Mouse (Mus musculus) layer of hippocampus, postnatal 36 days (tissue): Measurements from ENCODE around the gene Papss1. TPM values are rescaled to one million over a fixed set of nuclear protein-coding genes. Genes with fewer than 3 reads are reported as not detected.

Experiments used
- DNase-seq, 2 experiments: peaks; one replicate each; pipeline ENCODE4 v3.0.0; 2022
- total RNA-seq, 2 experiments: library from RNA; stranded (reverse); gene quantifications; 2 replicates each; pipeline ENCODE4 v1.2.3; 2021

The Papss1 gene
- total RNA-seq, 2 experiments from 2014 or later = 72.0 to 74.3 TPM

DNA sequence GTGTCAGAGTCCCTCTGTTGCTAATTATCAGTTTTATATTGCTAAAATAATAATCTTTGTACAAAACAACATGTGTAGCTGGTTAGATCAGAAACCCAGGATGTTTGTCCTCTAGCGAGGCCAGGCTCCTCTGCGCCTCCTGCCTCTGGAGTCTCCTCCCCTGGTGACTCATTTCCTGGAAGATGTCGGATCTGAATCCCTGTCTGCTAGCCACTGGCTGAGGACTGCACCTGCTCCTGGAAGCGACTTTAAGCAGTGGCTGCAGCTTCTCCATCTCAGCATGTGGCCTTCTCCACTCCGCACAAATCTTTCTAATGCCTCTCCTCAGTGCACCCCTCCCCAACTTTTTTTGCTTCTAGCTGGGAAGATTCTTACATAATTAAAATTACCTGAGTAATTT, 71.6 kb downstream of the Papss1 start:
- DNase-seq = no peak

DNA sequence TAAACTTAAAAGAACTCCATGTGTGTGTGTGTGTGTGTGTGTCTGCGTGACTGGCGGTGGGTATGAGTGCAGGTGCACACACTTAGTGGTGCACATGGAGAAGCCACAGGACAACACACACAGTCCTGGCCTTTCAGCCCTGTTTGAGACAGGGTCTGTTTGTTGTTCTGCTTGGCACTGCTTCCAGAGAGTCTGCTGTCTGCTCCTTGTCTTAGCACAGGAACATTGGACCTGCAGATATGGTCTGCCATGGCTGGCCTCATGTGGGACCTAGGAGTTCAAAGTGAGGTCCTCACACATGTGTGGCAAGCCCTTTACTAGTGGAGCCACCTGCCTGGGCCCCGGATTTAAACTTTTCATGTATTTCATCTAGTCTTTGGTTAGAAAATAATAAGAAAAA, 72.4 kb downstream of the Papss1 start:
- DNase-seq = no peak

DNA sequence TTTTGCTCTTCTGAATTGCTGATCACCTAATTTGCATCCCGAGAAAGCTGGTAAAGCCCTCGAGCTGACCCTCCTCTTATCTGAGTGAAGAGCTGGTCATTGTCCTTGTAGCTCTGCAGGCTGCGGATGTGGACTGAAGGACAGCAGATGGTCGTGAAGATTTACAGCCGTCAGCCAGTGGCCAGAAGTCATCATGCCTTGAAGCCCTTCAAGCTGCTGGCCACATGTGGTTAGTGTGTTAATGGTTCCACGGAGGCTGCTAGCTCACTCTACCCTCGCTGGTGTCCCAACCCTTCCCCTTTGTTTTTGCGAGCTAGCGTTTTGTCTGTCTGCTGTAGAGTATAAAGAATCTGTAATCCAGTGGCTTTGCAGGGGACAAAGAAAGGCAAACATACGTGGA, 73.1 kb downstream of the Papss1 start:
- no peak for DNase-seq

DNA sequence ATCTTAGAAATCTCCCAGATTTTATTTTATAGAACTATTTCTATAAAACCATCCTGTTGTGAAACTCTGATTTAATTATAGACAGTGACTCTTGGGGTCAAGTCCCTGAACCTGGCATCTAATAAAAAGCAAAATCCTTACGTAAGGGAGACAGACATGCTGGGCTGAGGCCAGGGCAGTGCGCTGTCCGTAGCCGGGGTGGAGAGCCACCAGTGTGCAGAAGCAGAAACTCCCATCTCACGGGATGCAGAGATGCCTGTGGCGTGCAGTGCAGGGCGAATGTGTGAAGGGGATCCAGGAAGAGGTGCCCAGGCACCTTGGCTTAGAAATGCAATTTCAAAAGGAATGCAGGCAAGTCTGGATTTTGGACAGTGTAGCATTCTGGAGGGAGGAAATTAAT, 73.6 kb downstream of the Papss1 start:
- no peak for DNase-seq

DNA sequence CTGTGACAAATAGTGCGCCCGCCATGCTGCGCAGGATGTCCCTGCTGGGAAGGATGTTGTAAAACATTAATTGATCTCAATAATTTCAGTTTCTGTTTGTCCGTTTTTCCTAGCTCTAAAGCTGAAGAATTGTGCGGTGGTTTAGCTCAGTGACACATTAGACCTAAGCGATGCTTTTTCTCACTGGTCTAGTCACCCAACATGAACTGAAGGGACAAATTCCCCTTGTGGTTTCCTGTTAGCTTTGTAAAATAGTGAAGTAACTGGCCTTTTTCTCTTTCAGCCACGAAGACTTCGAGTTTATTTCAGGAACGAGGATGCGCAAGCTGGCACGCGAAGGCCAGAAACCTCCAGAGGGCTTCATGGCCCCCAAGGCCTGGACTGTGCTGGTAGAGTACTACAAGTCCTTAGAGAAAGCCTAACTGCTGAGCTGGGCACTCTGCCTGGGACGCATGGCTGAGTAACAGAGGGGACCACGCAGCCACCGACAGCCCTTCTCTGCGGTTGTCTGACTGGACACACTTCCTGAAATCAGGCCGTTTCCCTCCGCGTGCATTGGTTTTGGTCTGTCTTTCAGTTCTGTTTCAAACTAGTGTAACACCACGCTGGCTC, 78.2 kb downstream of the Papss1 start:
- DNase-seq = peak; percentile 24 to 27

DNA sequence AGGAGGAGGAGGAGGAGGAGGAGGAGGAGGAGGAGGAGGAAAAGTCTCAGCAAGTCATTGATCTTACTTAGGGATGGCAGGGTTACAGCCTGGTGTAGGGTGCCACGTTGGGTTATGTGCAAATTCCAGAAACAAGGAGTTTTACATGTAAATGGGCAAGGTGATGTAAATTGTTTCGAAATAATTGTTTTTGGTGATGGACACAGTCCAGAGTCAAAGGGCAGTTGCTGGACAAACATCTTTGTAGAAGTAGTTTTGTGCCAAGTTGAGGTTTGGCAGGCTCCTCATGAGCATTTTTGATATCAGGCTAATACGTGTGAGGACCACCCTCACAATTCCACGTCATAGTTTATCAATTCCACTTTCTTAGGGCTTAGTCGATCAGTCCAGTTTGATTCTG, 80.6 kb downstream of the Papss1 start:
- DNase-seq = no peak

DNA sequence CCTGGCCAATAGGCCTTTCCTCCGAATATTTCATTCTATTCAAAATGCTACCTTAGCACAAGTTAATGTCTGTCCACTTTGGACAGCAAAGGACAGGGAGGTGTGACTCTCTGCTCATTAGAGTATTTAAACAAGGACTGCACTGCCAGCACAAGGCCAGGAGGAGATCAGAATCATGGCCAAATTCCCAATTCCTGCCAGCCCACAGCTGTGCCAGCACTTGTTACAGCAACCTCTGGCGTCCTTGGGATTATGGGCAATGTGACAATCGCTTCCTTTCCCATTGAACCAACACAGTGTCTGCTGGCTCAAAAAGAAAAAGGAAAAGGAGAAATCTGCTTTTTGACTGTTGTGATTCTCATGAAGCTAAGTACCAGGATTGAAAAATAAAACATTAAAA, 89.8 kb downstream of the Papss1 start:
- no peak for DNase-seq

DNA sequence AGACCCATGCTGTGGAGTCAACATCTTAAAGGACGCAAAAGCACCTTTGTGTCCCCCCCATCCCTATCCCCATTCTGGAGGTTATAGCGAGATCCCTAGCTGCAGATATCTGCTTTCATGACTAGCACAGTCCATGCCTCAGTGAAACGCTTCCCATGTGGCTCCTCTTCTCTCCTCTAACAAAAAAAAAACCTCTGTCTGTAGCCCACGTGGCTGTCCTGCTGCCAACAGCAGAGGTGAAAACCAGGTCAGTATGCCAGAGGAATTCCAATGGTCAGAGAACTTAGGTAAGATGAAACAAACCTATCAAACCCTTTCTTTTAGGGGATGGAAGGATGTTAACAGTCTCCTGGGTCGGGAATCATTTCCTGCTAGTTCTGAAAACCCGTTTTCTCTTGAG, 91.5 kb downstream of the Papss1 start:
- no peak for DNase-seq

DNA sequence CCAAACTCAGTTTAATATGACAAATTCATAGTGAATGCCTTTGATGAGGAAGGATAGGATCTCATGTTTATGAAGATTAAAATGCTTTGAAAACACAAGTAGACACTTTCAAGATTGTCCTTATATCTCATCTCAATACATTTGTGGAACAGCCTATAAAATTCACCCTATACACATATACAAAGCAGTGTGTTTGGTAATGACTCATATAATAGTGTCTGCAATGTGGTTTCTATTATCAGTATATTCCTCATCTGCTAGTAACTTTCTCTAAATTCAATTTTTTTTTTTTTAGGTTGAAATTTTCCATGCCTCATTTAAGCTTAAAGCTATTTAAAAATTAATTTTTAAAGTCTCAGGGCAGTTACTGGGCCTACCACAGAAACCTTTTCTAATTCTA, 95.6 kb downstream of the Papss1 start:
- DNase-seq = no peak

DNA sequence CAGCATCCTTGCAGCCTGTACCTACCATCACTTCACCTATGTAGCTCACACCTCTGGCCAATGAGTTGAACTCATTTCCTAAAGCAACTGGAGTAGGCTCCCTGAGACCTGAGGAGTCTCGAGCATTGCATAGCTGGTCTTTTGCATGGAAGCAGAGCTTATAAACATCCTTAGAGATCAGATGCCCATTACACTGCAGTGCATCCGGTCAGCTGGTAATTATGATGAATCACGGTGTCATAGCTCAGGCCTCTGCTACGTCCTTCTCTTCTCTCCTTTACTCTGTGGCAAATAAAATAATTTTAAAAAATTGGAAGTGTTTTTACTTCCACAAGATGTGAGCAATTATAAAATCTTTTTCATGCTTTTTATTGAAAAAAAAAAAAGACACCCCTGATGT, 96.1 kb downstream of the Papss1 start:
- DNase-seq = no peak

DNA sequence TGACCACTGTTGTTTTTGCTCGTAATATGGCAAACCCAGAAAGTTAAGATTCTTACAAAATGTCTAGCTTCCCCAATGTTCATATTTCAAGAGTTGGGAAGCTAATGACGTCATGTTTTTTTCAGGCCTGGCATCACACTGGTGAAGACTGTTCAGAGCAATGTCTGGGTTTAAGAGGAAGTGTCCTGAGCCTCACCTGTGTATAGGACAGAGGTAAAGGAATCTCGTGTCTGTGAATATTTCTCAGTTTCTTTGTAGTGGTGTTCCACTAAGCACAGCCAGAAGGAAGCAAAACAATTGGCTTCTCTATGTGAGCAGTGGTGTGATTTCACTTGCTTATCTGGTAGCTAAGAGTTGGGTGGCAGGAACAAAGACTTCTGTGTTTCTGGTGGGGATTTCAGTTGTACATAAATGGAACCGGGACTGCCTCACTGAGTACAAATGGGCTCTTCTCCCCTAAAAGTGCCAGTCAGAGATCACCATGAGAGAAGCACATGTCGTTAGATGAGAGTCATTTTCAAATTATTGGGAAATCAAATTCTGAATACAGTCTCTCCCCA, 98.1 kb downstream of the Papss1 start:
- DNase-seq = no peak

DNA sequence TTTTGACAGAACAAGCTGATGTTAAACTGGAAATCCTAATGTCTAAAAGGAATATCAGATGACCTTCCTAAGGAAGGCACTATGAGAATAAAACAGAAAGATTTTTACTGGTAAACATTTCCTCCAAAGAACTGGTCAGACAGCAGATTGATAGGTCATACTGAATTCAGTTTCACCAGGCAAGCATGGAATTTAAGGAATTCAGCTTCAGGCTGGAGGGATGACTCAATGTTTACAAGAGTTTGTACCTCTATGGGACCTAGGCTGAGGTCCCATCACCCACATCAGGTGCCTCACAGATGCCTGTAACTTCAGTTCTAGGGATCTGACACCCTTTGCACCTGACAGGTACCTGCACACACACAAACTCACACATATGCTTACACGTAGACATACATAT, 105.3 kb downstream of the Papss1 start:
- no peak for DNase-seq

DNA sequence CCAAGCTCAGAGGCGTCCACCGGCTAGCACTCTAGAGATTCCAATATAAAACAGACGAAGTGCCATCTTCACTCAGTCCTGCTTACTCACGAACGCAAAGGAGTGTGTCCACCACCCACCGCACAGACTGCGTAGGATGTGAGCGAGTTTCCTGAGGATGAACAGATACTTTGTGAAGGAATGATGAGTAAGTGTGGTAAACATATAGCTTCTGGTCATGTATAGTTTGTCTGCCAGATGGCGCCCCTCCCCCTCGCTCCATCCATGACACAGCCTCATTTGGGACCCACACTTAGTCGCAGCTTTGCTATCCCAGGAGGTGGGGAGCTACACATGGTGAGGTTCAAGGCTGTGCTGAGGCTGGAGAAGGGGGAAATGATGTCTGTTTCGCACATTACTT, 121.5 kb downstream of the Papss1 start:
- DNase-seq = no peak

DNA sequence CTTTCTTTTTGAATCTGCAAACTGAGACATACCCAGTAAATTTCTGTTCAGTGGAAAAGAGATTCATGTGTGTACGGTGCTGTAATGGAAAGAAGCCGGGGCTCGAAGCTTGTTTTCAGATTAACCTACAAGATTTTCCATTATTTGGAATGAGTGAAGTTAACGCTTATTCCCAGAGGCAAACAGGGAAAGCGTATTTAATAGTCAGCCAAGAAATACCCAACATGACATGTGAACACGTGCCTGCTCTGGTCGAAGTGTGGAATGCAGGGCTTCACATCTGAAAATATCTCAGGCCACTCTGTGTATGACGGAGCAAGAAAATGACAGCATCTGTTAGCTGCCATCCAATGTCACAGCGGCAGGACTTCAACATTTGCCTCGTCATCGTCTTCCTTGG, 125.4 kb downstream of the Papss1 start:
- no peak for DNase-seq

DNA sequence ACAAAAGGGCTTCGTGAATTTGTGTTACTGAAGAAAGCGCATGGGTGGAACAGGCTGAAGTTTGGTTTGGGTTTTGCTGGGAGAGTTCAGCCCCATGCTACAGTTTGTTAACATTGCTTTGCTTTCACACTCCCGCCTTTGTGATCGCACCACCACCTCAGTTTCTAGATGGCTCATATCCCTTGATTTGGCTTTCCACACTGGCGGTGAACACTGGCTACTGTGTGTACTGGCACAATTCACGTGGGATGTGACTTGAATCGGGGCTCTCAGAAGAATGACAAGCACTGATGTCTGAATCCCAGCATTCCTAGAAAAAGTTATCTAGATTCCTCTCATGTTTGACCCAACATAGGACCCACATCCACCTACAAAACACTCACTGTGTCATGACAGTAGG, 126.0 kb downstream of the Papss1 start:
- no peak for DNase-seq

DNA sequence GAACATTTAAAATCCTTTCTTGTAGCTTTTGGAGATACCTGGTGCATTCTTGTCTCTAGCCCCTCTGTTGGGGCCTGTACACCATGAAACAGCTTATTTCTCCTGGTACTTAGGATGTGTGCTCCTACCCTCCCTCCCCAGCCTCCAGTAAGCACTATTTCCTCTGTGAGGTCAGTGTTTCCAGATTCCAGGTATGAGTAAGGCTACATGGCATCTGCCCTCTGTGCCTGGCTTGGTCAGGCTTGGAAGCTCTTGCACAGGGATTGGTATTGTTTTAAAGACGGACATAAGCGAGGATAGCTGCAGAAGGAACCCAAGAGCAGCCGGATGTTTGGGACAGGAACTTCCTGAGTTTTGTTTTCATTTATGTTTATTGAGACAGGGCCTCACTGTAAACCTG, 126.6 kb downstream of the Papss1 start:
- no peak for DNase-seq

Other genes starting within 250 kb of the Papss1 start
- gene Sgms2, start 73.4 kb upstream of the Papss1 start, total RNA-seq = 1 to 10 TPM; 2.1 to 3.5 TPM